Mouse (Mus musculus) MEL-GATA-1-ER (cell line): ENCODE measurements around the gene Alk.

Experiments
- DNase-seq: peaks from one replicate; pipeline ENCODE4 v3.0.0-alpha.2; 2012; ENCODE audit warnings: low read depth; ENCODE audit errors: extremely low read depth

Gene Alk

GRCm38 (mm10) chr17:72038371-72038770 lies 566.1 kb downstream of the Alk start:
- no peak for DNase-seq

GRCm38 (mm10) chr17:72030672-72031071 lies 573.8 kb downstream of the Alk start:
- no peak for DNase-seq

- DNase-seq: no peak
Measured at GRCm38 (mm10) chr17:72023323-72023722, 581.1 kb downstream of the Alk start.

- DNase-seq: no peak
Measured at GRCm38 (mm10) chr17:72021733-72022669, 582.4 kb downstream of the Alk start.

- DNase-seq: no peak
Measured at GRCm38 (mm10) chr17:72017329-72017728, 587.1 kb downstream of the Alk start.

GRCm38 (mm10) chr17:72015253-72015652 lies 589.2 kb downstream of the Alk start:
- no peak for DNase-seq

GRCm38 (mm10) chr17:72012775-72013174 lies 591.7 kb downstream of the Alk start:
- no peak for DNase-seq

- DNase-seq: no peak
Measured at GRCm38 (mm10) chr17:72009836-72010235, 594.6 kb downstream of the Alk start.

- DNase-seq: no peak
Measured at GRCm38 (mm10) chr17:72008389-72008788, 596.0 kb downstream of the Alk start.

- no peak for DNase-seq
Measured at GRCm38 (mm10) chr17:72005365-72005764, 599.1 kb downstream of the Alk start.

GRCm38 (mm10) chr17:71999527-72000482 lies 604.6 kb downstream of the Alk start:
- DNase-seq: no peak

- no peak for DNase-seq
Measured at GRCm38 (mm10) chr17:71997680-71998079, 606.7 kb downstream of the Alk start.

GRCm38 (mm10) chr17:71995539-71995938 lies 608.9 kb downstream of the Alk start:
- DNase-seq: no peak

- DNase-seq: no peak
Measured at GRCm38 (mm10) chr17:71994144-71994543, 610.3 kb downstream of the Alk start.

GRCm38 (mm10) chr17:71993011-71993410 lies 611.4 kb downstream of the Alk start:
- no peak for DNase-seq

GRCm38 (mm10) chr17:71991260-71991659 lies 613.2 kb downstream of the Alk start:
- DNase-seq: no peak

- no peak for DNase-seq
Measured at GRCm38 (mm10) chr17:71990176-71990720, 614.2 kb downstream of the Alk start.

- no peak for DNase-seq
Measured at GRCm38 (mm10) chr17:71988736-71989569, 615.5 kb downstream of the Alk start.

- DNase-seq: no peak
Measured at GRCm38 (mm10) chr17:71986998-71987397, 617.4 kb downstream of the Alk start.

GRCm38 (mm10) chr17:71986456-71986855 lies 618.0 kb downstream of the Alk start:
- no peak for DNase-seq

- DNase-seq: no peak
Measured at GRCm38 (mm10) chr17:71981177-71981576, 623.2 kb downstream of the Alk start.
